Mouse (Mus musculus) cerebellum, adult 9-10 months (tissue): Measurements from ENCODE around the gene Slc26a11.
"Not testable (repeated sequence)": the region's sequence is repeated elsewhere in the genome, so short reads cannot be mapped to it uniquely, and the experiment has no call there.

Source experiments
- DNase-seq: peaks from one replicate; pipeline ENCODE4 v3.0.0; 2022

Slc26a11 gene

GRCm38 (mm10) chr11:119362769-119363533, 7.6 kb downstream of the Slc26a11 start:
- DNase-seq: no peak

- DNase-seq: peak; percentile 75
These were observed 8.3 kb downstream of the Slc26a11 start for GRCm38 (mm10) chr11:119363534-119364145.

- DNase-seq: no peak
These were observed 20.1 kb downstream of the Slc26a11 start for GRCm38 (mm10) chr11:119375425-119375824.

GRCm38 (mm10) chr11:119377326-119377725, 22.0 kb downstream of the Slc26a11 start:
- no peak for DNase-seq

DNA sequence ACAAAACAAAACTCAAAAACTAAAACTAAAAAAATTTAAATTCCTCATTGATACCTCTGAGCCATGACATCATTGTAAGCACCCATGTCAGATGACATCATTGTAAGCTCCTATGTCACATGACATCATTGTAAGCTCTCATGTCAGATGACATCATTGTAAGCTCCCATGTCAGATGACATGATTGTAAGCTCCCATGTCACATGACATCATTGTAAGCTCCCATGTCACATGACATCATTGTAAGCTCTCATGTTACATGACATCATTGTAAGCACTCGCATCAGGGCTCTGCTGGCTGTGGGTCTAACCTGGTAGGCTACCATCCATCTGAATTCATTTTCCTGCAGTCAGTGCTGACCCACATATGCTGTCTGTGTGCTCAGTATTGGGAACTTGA, 23.2 kb downstream of the Slc26a11 start:
- DNase-seq: no peak

GRCm38 (mm10) chr11:119381631-119382337, 26.4 kb downstream of the Slc26a11 start:
- no peak for DNase-seq

GRCm38 (mm10) chr11:119382338-119382850, 27.0 kb downstream of the Slc26a11 start:
- DNase-seq: no peak

DNA sequence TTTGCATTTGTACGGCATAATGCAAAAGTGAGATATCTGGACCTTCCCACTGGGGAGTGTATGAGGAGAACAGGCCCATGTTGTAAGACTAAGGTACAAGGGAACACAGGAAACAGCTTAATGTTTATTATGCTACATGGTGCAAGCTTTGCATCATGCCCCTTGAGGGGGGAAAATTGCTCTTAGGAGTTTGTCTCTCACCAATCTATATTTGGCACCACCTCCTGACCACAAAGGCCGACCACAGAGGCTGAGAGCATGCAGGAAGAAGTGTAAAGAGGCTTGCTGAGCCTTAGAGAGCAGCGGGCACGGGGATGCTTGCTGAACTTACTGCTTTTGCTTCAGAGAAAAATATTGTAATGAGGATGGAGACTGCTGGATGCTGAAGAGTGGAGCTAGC, 29.5 kb downstream of the Slc26a11 start:
- no peak for DNase-seq

- DNase-seq: no peak
These were observed 30.9 kb downstream of the Slc26a11 start for GRCm38 (mm10) chr11:119386306-119386705.

DNA sequence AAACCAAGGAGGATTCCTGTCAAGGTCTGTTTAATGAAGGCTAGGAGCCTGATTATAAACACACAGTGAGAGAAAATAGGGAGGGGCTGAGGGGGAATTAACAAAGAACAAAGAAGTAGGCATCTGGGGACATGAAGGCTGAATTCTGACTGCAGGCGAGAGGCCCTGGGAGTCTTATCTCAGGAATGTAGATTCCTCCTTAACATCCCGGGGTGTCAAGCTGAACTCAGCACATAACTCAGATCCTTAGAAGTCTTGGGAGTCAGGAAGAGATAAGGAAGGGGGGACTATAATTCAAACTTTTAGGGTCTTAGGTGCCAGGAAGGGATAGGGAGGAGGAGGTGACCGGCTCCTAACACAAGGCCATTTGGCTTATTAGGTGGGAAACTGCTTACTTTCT, 31.9 kb downstream of the Slc26a11 start:
- DNase-seq: not testable (repeated sequence)

- DNase-seq: peak; percentile 25
These were observed 34.5 kb downstream of the Slc26a11 start for GRCm38 (mm10) chr11:119389851-119390270.

DNA sequence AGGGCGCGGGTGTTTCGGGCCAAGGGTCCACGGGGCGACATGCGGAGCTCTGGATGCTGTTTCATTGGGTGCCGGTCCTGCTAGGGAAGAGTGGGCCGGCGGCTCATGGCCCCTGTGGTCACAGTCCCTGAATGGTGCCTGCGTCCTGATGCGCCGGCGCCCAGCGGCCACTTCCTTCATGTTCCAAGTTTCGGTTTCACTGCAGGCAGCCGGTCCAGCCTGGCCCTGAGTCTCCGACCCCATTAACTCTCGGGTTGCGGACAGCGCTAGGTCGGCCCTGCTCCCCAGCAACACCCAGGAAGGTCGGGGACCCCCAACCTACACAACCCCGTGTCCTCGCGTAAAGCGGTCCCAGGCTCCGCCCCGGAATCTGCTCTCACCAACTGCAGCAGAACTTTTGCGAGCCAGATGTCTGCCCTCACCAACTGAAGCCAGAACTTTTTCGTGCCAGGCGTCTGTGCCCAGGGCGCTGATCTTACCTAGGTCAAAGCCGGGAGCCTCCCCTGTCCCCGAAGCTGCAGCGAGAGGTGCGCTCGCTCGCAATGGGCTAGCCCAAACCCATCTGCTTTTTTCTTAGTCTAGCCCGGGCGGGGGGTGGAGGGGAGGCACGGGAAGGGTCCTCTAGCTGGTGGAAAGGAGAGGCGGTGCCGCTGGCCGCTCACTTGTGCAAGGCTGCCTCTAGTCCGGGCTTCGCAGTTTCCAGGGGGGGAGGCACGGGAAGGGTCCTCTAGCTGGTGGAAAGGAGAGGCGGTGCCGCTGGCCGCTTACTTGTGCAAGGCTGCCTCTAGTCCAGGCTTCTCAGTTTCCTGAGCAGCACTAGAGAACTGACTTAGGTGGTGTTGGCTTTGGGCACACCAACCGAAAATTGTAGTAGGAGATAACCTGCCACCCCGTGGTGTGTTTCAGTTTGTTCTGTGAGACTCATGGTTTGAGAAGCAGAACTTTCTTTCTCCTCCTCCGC, 35.2 kb downstream of the Slc26a11 start:
- DNase-seq: peak; percentile 15

DNA sequence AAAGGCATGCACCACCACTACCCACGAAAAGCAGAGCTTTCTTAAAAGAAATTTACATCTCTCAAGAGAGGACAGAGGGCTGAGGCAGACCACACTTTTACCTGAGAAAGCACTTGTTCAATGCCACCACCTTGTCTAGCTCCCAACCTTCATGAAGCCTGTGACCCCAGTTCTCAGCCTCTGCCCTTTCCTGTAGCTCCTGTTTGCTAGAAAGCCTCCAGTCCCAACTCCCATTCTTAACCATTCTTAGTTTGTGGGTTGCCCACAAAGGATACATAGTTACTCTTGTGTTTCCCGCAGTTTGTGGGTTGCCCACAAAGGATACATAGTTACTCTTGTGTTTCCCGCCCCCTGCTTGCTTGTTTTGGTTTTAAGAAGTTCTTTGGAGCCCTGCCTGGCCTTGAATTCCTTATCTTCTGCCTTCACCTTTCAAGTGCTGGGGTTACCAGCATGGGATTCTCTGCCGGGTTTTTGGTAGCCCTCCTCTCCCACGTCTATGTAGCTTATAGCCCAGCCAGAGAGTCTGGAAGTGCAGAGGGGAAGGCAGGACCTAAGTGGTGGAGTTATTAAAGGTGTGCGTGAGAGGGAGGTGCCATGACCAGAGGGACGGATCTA, 36.1 kb downstream of the Slc26a11 start:
- no peak for DNase-seq

DNA sequence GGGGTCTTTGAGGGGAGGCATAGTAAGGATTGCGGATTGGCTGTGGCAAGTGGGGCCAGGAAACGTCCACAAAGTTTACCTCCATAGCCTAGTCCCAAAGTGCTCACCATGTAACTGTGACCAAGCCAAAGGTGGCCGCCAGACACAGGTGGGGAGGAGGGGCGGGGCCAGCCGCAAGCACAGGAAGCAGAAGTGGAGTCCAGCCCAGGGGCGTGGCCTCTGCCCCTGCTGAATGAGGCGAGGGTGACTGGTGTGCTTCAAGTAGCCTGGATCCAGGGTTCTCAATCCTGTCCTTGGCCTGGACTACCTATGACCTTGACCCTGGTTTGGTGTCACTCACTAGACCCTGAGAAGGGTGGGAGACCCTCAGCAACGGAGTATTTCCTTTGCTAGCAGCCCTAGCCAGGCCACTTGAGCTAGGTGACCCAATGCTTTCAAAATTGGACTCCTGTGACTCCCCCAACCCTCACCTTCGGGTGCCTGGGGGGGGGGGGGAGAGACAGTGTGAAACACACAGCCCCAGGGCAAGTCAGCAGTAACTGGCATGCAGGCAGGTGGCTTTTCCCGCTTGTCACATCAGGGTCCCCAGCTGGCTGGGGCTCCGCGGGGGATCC, 36.8 kb downstream of the Slc26a11 start:
- DNase-seq: no peak

GRCm38 (mm10) chr11:119392800-119393482, 37.6 kb downstream of the Slc26a11 start, which contains the start of gene Rnf213:
TSS of gene Rnf213 (plus strand) at chr11:119393100.
- DNase-seq: peak; percentile 12

- DNase-seq: no peak
These were observed 38.1 kb downstream of the Slc26a11 start for GRCm38 (mm10) chr11:119393483-119393804.

DNA sequence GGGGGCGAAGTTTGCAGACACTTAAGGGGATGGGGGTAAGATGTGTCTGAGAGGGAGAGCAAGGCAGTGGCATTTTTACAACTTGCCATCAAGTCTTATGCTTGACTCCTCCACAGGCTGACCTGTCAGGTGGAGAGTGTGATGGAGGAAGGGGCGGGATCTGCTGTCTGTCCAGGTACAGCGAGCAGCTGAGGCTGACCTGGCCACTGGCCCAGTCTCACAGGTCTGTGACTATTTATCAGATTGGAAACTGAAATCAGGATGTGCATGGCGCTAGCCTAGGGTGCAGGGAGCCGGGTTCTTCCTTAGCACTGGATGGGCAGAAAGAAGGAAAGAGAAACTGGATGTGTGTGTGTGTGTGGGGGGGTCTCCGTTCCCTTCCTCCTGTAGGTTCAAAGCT, 38.9 kb downstream of the Slc26a11 start:
- no peak for DNase-seq

DNA sequence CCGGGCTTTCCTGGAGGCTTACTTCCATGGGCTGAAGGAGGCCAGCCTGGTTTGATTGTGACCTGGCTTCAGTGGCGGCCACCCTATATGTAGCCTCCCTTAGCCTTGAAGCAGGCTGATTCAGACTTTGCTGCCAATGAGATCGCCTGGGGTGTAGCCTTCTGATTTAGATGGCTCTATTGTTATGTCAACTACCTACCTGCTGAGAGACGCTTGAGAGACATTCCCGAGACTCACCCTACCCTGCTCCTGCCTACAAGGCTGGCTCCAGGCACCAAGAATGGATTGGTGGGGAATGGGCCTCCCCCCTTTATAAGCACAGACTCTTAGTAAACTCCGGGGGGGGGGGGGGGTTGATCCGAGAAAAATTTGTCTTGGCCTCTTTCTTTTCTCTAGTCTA, 40.0 kb downstream of the Slc26a11 start:
- DNase-seq: no peak

DNA sequence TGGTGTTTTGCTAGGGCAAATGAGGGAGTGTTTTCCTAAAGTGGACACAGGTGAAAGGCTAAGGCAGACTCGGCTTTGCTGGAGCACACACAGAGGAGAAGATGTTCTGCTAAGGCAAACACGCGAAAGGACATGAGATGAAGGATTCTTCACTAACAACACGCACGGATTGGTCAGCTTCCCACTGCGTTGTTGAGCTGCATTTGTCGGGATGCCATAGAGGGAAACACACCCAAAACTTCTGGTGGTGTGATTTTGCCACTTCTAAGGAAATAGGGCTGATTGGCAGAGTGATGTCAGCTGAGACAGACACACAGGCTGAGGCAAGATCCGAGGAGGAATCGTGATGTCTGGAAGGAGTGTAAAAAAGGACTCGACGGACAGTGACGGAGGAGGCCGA, 40.6 kb downstream of the Slc26a11 start:
- no peak for DNase-seq

GRCm38 (mm10) chr11:119396461-119396860, 41.1 kb downstream of the Slc26a11 start:
- no peak for DNase-seq
